Mouse (Mus musculus) adrenal gland (tissue): Measurements from ENCODE around the gene Stk40.
"Not testable (repeated sequence)": the region's sequence is repeated elsewhere in the genome, so short reads cannot be mapped to it uniquely, and the experiment has no call there.

Experiments used
- intact Hi-C: fragments of 180-260 bp; cut with DNase I; formaldehyde crosslinking; loops from one replicate; pipeline ENCODE4 v1.15.1; 2025

Gene Stk40

DNA sequence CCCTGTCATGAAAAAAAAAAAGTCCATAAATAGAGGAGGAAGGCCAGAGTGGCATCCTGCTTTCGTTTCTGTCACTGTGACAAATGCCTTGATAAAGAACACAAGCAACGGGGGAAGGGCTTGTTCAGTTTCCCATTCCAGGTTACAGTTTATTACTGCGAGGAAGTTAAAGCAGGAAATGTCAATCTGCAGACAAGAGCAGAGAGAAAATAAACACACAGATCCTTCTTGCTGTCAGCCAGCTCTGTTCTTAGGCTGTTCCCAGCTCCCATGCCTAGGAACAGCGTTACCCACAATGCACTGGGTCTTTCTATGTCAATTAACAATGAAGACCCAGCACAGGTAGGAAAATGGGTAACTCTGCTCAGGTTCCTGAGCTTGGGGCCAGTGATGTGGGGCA lies 51.4 kb downstream of the Stk40 start:
- intact Hi-C loops, result no loop called here

DNA sequence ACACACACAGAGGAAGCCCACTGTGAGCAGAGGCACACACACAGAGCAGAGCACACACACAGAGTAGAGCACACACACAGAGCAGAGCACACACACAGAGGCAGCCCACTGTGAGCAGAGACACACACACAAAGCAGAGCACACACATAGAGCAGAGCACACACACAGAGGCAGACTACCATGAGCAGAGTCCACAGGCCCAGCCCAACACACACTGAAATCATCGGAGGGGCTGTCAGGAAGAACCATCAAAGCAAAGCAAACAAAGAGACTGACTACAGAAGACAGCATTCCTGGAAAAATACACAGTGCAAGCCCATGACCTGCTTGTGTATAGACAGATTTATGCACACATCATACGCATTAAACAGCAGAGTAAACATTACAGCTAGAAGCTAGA lies 52.1 kb downstream of the Stk40 start:
- intact Hi-C loops, result loop anchor here (2.0 kb wide), 1 partner anchor 69 kb away; no protein-coding TSS in a partner anchor

DNA sequence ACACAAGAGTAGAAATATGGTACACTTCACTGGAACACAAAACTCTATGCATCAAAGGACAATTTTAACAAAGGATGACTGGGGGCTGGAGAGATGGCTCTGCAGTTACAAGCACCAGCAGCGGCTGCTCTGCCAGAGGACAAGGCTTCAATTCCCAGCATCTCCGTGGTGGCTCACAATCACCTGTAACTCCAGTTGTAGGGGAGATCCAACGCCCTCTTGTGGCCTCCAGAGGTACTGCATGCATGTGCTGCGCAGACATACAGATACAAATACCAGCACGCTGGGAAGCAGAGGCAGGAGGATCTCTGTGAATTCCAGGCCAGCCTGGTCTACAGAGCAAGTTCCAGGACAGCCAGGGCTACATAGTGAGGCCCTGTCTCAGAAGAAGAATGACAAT lies 52.9 kb downstream of the Stk40 start:
- intact Hi-C loops, result loop anchor here (2.0 kb wide), 1 partner anchor 70 kb away; no protein-coding TSS in a partner anchor

DNA sequence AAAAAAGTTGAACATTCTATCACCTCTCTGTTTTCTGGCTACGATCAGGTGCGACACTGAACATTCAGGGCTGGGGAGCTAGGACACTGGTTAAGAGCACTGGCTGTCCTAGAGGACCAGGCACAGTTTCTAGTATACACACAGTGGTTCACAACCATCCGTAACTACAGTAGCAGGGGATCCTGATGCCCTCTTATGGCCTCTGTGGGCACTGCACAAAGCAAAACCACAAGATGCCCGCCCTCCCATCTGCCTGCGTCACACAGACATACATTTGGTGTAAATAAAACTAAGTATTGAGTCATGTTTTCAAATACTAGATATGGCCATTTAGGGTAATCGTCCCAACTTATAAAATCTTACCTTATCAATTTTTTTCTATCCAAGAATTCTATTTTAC lies 53.8 kb downstream of the Stk40 start:
- intact Hi-C loops, result loop anchor here (2.0 kb wide), 1 partner anchor 71 kb away; no protein-coding TSS in a partner anchor

DNA sequence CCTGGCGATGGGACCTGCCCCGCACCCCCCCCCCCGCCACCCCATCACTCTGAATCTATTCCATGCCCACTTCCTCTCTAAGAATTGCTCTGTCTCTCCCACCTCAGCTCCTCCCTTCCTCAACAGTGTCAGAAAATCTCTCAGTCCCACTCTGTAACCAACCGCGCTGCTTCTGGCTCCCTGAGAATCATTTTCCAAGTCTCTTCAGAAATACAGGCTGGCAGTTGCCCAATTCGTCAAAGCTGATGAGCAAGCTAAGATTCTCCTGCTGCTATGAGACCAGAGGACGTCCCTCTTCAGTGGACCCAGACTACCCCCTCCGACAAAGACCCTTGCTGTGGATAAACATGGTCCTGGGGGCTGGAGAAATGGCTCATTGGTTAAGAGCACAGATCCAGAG lies 55.7 kb downstream of the Stk40 start:
- intact Hi-C loops, result no loop called here

DNA sequence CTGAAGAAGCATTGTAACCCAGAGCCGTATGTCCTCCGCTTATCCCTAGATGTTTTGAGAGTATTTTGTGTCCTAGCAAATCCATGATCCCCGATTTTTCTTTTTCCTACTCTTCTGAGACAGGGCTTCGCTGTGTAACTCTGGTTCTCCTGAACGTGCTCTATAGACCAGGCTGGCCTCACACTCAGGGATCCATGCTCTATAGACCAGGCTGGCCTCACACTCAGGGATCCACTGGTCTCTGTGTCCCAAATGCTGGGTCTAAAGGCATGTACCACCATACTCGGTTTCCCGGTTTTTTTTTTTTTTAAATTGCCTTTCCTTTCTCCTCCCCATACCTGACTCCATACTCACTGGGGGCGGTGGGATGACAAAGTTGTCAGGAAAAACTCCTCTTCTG lies 57.2 kb downstream of the Stk40 start:
- intact Hi-C loops, result no loop called here

DNA sequence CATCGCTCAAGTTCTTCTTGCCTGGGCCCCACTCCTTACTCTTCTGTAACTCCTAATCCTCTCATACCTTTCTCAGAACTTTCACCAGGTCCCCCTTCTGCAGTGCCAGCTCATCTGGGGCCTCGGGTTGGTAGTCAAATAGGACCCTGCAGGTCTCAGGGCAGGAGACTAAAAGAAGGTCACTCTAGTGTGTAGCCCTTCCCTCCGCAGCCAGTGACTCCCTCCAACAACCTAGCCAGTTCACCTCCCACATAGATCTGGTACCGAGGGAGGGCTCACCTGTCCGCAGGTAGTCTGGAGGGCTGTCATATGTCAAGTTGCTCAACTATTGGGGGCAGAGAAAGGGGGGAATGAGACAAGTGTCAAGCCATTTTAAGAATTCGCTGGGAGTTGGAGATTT lies 57.7 kb downstream of the Stk40 start:
- intact Hi-C loops, result no loop called here

DNA sequence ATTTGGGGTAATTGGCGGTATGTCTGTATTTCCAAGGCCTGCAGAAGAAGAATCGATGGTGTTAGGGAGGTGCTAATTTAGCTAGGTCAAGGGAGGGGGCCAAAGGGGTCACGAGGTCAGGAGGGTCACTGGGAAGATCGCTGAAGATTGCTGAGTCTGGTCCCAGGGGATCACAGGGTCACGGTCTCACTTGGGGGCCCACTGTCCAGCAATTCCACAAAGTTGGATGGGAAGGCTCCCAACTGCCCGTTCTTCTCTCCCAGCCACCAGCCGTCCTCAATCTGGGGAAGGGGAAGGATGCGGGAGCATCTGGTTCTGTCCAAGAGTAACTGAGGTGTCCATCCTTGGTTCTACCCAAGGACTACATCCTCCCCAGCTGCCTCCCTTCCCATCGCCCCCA lies 58.2 kb downstream of the Stk40 start:
- intact Hi-C loops, result no loop called here

DNA sequence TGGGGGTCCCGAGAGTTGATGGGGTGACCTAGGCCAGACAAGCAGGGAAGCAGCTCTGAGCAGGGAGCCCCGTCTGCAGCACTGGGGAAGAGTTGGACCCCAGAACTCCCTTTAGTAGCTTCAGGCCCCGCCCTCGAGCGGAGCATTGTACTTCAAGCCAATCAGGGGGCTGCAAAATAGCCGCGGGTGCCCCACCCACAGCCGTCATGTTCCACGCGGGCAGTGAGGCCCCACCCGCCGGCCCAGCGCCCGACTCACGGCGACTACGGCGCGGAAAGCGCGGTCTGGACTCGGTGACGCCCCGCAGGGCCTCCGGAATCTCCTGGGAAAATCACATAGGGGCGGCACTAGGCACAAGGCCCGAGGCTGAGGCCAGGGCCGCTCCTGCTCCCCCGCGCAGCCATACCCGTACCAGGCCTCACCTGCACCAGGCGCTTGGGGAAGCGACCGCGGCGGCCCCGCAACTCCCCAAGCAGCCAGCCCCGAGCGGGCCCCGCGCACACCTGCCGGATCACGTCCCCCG lies 58.8 kb downstream of the Stk40 start:
- intact Hi-C loops, result no loop called here

DNA sequence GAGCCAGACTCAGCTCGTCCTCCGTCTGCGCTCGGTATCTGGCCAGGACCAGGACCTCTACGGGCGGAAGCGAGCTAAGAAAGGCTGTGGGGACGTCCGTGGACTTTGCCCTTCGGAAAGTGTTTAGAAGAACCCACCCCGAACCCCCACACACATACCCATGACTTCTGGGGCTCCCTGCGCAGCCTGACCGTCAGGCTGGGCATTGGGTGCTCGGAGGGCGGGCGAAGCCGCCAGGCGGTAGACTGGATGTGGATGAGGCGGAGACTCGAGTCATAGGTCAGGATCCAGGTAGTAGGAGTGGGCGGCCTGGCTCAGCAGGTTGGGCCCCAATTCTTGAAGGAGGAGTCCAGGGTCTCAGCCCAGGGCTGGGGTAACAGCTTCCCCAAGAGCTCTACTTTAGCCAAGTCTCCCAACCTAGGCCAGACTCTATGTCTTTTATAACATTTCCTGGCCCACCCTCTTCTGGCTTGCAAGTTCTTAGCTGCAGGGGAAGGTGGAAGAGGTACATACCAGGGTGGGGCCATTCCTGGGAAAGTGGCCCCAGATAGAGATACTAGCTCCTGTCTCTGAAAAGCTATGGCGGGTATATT lies 59.4 kb downstream of the Stk40 start, which contains the start of gene Sh3d21:
Gene Sh3d21 (minus strand): TSS at position 425 of the 593 bp plus-strand sequence.
- intact Hi-C loops, result no loop called here

DNA sequence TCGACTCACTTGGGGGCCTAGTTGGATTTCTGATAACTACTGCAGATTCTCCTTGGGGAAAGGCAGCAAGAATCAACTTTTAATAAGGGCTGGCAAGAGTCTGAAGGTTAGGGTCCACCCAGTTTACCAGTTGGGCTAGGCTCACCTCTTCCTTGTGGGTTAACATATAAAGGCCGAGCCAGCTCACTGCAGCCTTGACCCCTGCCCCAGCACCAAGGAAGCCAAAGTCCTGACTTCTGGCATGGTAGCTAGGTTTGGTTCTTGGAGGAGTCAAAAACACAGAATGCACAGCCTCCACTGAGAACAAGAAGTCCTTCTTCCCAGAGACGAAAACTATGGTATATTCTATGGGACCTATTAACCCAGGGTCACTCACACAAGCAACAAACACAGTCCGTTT lies 59.9 kb downstream of the Stk40 start:
- intact Hi-C loops, result no loop called here

DNA sequence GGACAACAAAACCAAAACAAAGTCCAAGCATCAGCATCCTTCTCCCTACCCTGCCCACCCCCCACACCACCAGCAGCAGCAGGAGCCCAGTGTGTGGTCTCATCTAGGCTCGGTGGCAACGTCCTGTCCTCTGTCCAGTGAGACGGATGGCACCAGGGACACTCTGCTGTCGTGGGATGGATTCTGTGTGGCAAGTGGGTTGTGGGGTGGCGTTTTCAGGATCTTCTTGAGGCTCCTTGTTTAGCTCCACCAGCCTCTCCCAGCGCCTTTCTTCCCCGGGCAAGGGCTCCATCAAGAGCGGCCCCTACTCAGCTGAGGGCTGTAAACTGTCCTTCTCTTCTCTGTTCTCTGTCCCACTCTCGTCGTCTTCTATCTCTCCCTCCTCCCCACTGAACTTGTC lies 61.3 kb downstream of the Stk40 start:
- intact Hi-C loops, result not testable (repeated sequence)

DNA sequence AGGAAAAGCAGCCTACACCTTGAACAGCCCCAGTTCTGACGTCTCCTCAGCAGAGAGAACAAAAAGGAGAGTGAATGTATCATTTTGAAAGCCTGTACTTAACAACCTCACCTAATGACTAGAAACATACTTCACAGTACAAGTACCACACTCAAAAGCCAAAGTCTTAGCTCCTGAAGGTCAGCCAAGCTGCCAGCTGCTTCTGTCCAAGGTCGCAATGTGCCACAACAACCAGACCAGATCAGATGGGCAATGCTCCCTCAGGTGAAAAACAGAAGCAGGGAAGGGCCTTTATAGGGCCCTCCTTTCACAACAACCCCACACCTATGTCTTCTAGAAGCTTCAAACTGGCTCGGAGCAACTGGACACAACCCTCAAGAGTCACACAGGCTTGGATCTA lies 62.3 kb downstream of the Stk40 start:
- intact Hi-C loops, result no loop called here

DNA sequence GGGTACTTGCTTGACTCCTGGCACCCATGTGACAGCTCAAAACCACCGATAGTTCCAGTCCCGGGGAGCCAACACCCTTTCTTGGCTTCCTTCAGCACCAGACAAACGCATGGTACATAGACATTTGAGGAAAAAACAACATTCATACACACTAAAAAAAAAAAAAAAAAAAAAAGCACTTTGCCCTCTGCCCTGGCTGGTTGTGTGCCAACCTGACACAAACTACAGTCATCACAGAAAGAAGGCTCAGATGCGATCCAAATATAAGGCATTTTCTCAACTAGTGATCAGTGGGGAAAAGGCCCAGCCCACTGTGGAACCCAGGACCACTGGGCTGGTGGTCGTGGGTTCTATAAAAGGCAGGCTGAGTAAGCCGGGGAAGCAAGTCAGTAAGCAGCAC lies 65.1 kb downstream of the Stk40 start:
- intact Hi-C loops, result no loop called here

DNA sequence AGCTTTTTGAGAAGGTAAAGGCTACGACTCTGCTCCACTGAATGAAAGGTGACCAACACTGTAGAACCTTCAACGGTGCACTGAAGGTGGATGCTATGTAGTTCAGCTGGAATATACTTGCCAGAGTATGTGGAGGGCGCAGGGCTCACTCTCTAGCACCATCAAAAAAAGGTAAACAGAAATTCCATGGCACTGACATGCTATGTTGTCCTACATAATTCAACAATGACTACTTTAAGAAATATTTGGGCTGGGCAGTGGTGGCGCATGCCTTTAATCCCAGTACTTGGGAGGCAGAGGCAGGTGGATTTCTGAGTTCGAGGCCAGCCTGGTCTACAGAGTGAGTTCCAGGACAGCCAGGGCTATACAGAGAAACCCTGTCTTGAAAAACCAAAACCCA lies 67.0 kb downstream of the Stk40 start:
- intact Hi-C loops, result not testable (repeated sequence)

DNA sequence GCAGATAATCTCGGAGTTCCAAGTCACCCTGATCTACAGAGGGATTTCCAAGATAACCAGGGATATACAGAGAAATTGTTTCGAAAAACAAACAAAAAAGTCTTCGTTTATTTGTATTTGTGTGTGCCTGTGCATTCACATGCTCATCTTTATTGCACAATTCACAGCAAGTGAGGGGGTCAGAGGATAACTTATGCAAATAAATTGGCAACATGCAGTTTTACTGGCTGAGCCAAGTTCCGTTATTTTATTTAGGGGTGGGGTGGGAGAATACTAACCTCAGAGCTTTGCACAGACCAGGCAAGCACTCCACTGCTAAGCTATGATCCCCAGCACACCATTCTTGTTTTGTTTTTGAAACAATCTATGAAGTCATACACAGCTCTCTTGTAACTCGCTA lies 70.0 kb downstream of the Stk40 start:
- intact Hi-C loops, result no loop called here

DNA sequence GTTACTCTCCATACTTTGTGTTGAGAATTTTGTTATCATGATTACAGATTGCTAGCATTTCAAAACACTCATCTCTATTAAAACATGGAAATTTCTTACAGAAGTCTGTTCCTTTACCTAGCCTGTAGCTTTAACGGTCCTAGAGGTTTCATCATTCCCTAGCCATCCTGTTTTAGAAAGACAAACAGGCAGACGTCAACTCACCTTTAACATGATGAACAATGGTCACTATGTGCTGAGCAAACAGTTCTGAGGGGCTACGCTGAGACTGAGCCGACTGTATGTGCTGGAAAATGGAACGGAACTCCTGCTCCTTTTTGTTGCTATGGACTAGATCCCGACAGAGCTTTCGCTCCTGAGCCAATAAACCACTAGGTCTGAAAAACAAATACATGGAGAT lies 72.2 kb downstream of the Stk40 start:
- intact Hi-C loops, result not testable (repeated sequence)

DNA sequence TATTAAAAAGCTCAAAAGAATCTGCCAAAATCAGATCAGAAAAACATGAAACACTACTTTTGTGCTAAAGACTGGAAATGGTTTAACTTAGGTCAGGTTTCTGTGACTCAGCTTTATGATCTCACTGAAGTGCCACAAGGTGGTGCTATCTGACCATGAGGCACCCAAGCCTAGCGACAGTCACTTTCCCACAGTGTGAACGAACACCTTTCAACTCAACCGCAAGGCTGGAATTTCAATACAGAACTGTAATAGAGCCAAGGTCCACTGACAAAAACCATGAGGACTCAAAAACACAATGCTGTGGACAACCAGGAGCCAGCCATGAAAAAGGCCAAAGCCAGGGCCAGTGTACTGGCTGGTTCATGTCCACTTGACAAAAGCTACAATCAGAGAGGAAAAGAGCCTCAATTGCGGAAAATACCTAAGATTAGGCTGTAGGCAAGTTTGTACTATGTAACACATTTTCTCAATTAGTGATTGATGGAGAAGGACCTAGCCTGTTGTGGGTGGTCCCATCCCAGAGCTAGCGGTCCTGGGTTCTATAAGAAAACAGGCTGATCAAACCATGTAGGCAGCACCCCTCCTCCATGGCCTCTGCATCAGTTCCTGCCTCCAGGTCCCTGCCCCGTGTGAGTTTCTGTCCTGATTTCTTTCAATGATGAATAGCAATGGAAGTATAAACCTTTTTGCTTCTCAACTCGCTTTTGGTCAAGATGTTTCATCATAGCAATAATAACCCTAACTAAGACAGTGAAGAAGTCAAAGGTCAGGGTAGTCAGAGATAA lies 77.6 kb downstream of the Stk40 start:
- intact Hi-C loops, result loop anchor here (5.0 kb wide), 1 partner anchor 46 kb away; no protein-coding TSS in a partner anchor

DNA sequence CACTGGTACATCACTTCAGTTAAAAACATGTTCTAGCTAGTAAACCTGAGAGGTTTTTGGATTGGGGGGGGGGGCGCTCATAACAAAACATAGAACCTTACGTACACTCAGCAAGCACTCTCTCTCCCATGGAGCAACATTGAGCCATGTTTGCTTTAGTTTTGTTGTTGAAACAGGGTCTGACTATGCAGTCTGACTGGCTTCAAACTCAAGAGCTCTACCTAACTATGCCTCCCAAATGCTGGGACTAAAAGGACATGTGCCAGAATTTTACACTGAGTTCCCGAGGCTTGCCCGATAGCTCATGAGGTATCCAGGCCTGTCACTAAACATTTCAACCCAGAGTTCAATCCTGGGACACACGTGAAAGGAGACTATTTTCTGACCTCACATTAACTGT lies 79.3 kb downstream of the Stk40 start:
- intact Hi-C loops, result loop anchor here (5.0 kb wide), 1 partner anchor 44 kb away; no protein-coding TSS in a partner anchor

DNA sequence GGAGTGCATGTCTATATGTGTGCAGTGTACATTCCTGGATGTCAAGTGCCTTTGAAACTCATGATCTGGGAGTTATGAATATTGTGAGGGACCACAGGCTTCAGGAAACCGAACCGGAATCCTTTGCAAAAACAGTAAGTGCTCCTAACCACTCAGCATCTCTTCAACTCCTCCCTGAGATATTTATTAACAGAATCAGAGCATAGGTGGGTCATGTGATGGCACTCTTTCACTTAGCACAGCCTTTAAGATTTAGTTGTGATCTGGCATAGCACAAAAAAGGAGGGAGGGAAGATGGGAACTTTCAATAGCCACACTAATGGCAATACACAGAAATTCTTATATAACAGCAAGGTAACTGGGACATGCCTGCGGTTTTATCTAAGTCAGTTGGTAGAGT lies 83.3 kb downstream of the Stk40 start:
- intact Hi-C loops, result loop anchor here (5.0 kb wide), 1 partner anchor 75 kb away; the partner anchor contains the start of gene Trappc3
